11 mouse cellular contexts compared by ENCODE assay signal in genomic region chr4:128693207-128693606, GRCm38 (mm10). TPM values are rescaled to one million over a fixed set of nuclear protein-coding genes. Genes with fewer than 3 reads are reported as not detected.
DNase-seq lines count a peak whose midpoint lies in the region; ATAC-seq and TF ChIP-seq lines count a peak whose summit lies in the region.
"Had no signal": no experiment of that assay in that cellular context is flagged by ENCODE, and none has a peak within 500 bp of the region (broad histone marks: within the 10 kb centered on the region; RNA-seq: fewer than 3 reads in every experiment).

No protein-coding gene starts in this region.

- no peak for DNase-seq in kidney, postnatal 0 days (ENCODE audit: low spot score)
- DNase-seq in kidney, adult 9 months, result no peak
- peak; percentile 17 for DNase-seq in 3T3-L1 (ENCODE audit: low read depth, low spot score)
- peak; percentile 66 for DNase-seq in embryonic facial prominence, embryonic 10.5 days (ENCODE audit: low spot score)
- DNase-seq in ovary, adult 18-20 months (ENCODE audit: low spot score), result no peak
- no peak for DNase-seq in B cell, adult 2 months
- DNase-seq: cerebellum, postnatal 36 days; heart, postnatal 4 days had no signal

- H3K4me3 ChIP-seq in kidney, postnatal 0 days (replicated peaks; ENCODE audit: low read depth, low read length), result no peak overlapping the region
- no peak overlapping the region for H3K4me3 ChIP-seq in embryonic facial prominence, embryonic 10.5 days
- H3K4me3 ChIP-seq in intestine, embryonic 16.5 days (ENCODE audit: low read length), result no peak overlapping the region
- H3K4me3 ChIP-seq: forebrain, embryonic 13.5 days had no signal

- no peaks in the 10 kb centered on the region for H3K9me3 ChIP-seq in kidney, postnatal 0 days (replicated peaks; ENCODE audit: low read length)
- no peaks in the 10 kb centered on the region for H3K9me3 ChIP-seq in embryonic facial prominence, embryonic 10.5 days
- no peaks in the 10 kb centered on the region for H3K9me3 ChIP-seq in intestine, embryonic 16.5 days (ENCODE audit: control insufficient read depth, low read length)
- H3K9me3 ChIP-seq: forebrain, embryonic 13.5 days had no signal

- no peak for TF ChIP-seq CTCF in kidney, postnatal 0 days (IDR thresholded peaks at IDR 0.05; ENCODE audit: low read depth)

- no peak overlapping the region for H3K9ac ChIP-seq in kidney, postnatal 0 days (ENCODE audit: low read depth, low read length)
- H3K9ac ChIP-seq in intestine, embryonic 16.5 days (ENCODE audit: low read depth, low read length), result no peak overlapping the region
- H3K9ac ChIP-seq: forebrain, embryonic 13.5 days had no signal

- no peaks in the 10 kb centered on the region for H3K27me3 ChIP-seq in kidney, postnatal 0 days (ENCODE audit: insufficient read depth, low read length)
- H3K27me3 ChIP-seq in embryonic facial prominence, embryonic 10.5 days (replicated peaks; ENCODE audit: low read depth, poor library complexity, severe bottlenecking), result no peaks in the 10 kb centered on the region
- no peaks in the 10 kb centered on the region for H3K27me3 ChIP-seq in intestine, embryonic 16.5 days (replicated peaks; ENCODE audit: control insufficient read depth, insufficient read depth, low read length)
- H3K27me3 ChIP-seq: forebrain, embryonic 13.5 days had no signal

- 24% methylated on average over 5 of the region's 5 CpGs for WGBS in kidney, postnatal 0 days
- WGBS in embryonic facial prominence, embryonic 10.5 days, result 47% methylated on average over 5 of the region's 5 CpGs
- WGBS in intestine, embryonic 16.5 days, result 50% methylated on average over 5 of the region's 5 CpGs

- no peaks in the 10 kb centered on the region for H3K36me3 ChIP-seq in kidney, postnatal 0 days (ENCODE audit: insufficient read depth, low read length)
- H3K36me3 ChIP-seq in embryonic facial prominence, embryonic 10.5 days (replicated peaks), result no peaks in the 10 kb centered on the region
- no peaks in the 10 kb centered on the region for H3K36me3 ChIP-seq in intestine, embryonic 16.5 days (ENCODE audit: control insufficient read depth, insufficient read depth, low read length)

- H3K27ac ChIP-seq in kidney, postnatal 0 days, result peak overlapping the region; percentile 39; the same call in 1 of the 2 replicates
- peak overlapping the region; percentile 80 for H3K27ac ChIP-seq in embryonic facial prominence, embryonic 10.5 days (replicated peaks)
- peak overlapping the region; percentile 26 for H3K27ac ChIP-seq in intestine, embryonic 16.5 days (ENCODE audit: low read length)
- H3K27ac ChIP-seq: forebrain, embryonic 13.5 days had no signal

- no peak for ATAC-seq in kidney, postnatal 0 days (replicated peaks; ENCODE audit: low FRiP score, low read depth)
- no peak for ATAC-seq in intestine, embryonic 16.5 days
- ATAC-seq in frontal cortex, adult (ENCODE audit: low TSS enrichment), result no peak
- ATAC-seq: forebrain, embryonic 13.5 days had no signal

- H3K4me1 ChIP-seq in kidney, postnatal 0 days (replicated peaks; ENCODE audit: insufficient read depth, low read length), result peaks cover 29% of the 10 kb centered on the region
- peaks cover 91% of the 10 kb centered on the region for H3K4me1 ChIP-seq in embryonic facial prominence, embryonic 10.5 days
- H3K4me1 ChIP-seq in intestine, embryonic 16.5 days (ENCODE audit: control insufficient read depth, insufficient read depth, low read length), result peaks cover 30% of the 10 kb centered on the region

- no peak overlapping the region for H3K4me2 ChIP-seq in kidney, postnatal 0 days (ENCODE audit: low read length)
- no peak overlapping the region for H3K4me2 ChIP-seq in intestine, embryonic 16.5 days (ENCODE audit: low read depth, low read length)
- H3K4me2 ChIP-seq: forebrain, embryonic 13.5 days had no signal

RNA-seq across cellular contexts. Expression of gene Phc2, which starts 38.7 kb away (rescaled TPM):
- polyA plus RNA-seq in kidney, postnatal 0 days (2015; fragmentation: Nextera tagmentation; extraction: Ambion mirVana), result 60.7 and 71.7 TPM in 2 replicates
- 69.5 and 84.4 TPM in 2 replicates for polyA plus RNA-seq in embryonic facial prominence, embryonic 10.5 days (2016; fragmentation: Nextera tagmentation; extraction: Ambion mirVana)
- polyA plus RNA-seq in intestine, embryonic 16.5 days (2015; fragmentation: Nextera tagmentation; extraction: Ambion mirVana), result 9.9 and 10.3 TPM in 2 replicates

Comparison
In these comparisons a context has a peak if more than half of its experiments do, and no peak if none do; other contexts are left out.
1. DNase-seq: peak in 3T3-L1 (single experiment) and embryonic facial prominence, embryonic 10.5 days (single experiment); none in kidney, postnatal 0 days (single experiment), kidney, adult 9 months (single experiment), ovary, adult 18-20 months (single experiment) and B cell, adult 2 months (0 of 2).
2. H3K27ac ChIP-seq: peak in every context shown above with its lines; median percentile 80 in embryonic facial prominence, embryonic 10.5 days; 39 in kidney, postnatal 0 days; 26 in intestine, embryonic 16.5 days.